Mouse (Mus musculus): ENCODE data around the gene Riiad1.

- TF ChIP-seq CTCF (conservative IDR thresholded peaks at IDR 0.05; ENCODE audit: low read length), result no peak
- TF ChIP-seq NANOG (IDR thresholded peaks at IDR 0.05; ENCODE audit: borderline replicate concordance, low read length), result no peak
- no peak for TF ChIP-seq POU5F1 (IDR thresholded peaks at IDR 0.05; ENCODE audit: borderline replicate concordance, low read length)
These were observed 3.7 kb downstream of the Riiad1 start for GRCm38 (mm10) chr3:94476301-94477035.

Data from E14TG2a.4 (cell line).